Comparison of ENCODE assay signal across 9 mouse cellular contexts in the genomic region with DNA sequence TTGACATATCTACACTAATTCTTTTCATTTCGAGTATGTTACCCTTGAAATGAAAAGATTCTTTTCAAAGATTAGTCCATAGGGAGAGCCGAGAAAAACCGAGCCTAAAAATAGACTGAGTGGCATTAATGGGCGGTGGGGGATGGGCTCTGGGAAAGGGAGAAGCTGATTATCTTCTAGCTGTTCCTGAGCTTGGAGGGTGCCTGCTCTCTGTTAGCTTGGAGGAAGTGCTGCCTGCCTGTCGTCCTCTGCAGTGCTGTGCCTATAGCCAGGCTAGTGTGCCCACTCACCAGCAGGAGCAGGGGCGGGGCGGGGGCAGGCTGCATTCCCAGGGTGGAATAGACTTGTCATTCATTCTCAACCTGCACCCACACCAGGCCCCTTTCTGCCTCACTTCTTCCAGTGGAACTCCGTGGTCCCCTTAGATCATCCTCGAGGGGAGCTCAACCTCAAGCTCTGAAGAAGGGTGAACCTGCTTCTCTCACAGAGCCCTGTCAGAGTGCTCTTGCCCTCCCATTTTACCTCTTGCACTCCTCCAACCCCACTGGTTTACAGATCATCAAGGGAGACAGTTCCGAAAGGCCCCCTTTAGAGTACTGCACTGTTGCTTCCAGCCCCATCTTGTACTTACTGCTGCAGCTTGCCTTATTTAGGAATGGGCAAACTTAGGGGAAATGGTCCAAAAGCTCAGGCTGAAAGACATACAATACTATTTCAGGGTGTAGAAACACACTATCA.
A peak's percentile ranks its signal among the peaks of the same experiment; 100 is the strongest.
DNase-seq lines count a peak whose midpoint lies in the region; ATAC-seq lines count a peak whose summit lies in the region.
"Had no signal": no experiment of that assay in that cellular context is flagged by ENCODE, and none has a peak within 500 bp of the region (broad histone marks: within the 10 kb centered on the region; RNA-seq: fewer than 3 reads in every experiment).

No protein-coding gene starts in this region.

- DNase-seq in heart, postnatal 36 days = no peak
- DNase-seq in left cerebral cortex, adult 8-10 months (ENCODE audit: low spot score in 2 of 2) = peak; percentile 44 to 66
- DNase-seq in Muller cell, postnatal 12 days (ENCODE audit: inconsistent ontology term) = no peak
- DNase-seq in kidney, adult 8-10 months = no peak
- DNase-seq in thymus, postnatal 4 days = no peak

- H3K27me3 ChIP-seq in heart, embryonic 14.5 days (ENCODE audit: control insufficient read depth, insufficient read depth, low read length) = no peaks in the 10 kb centered on the region
- H3K27me3 ChIP-seq in forebrain, embryonic 16.5 days (replicated peaks; ENCODE audit: control insufficient read depth, insufficient read depth, low read length) = no peaks in the 10 kb centered on the region
- H3K27me3 ChIP-seq in neural tube, embryonic 13.5 days = no peaks in the 10 kb centered on the region
- H3K27me3 ChIP-seq: embryonic facial prominence, embryonic 15.5 days had no signal

- peaks cover 4 to 11% of the 10 kb centered on the region in 2 experiments for H3K4me1 ChIP-seq in heart, embryonic 14.5 days (ENCODE audit: control insufficient read depth in 2 of 2, insufficient read depth in 2 of 2, low read length in 2 of 2)
- peaks cover 7% of the 10 kb centered on the region for H3K4me1 ChIP-seq in forebrain, embryonic 16.5 days (replicated peaks; ENCODE audit: control insufficient read depth, insufficient read depth, low read length)
- H3K4me1 ChIP-seq in neural tube, embryonic 13.5 days (replicated peaks) = peaks cover 16% of the 10 kb centered on the region
- H3K4me1 ChIP-seq: embryonic facial prominence, embryonic 15.5 days had no signal

- no peak overlapping the region; the same call in 1 of the 2 replicates for H3K9ac ChIP-seq in heart, embryonic 14.5 days (ENCODE audit: low read length)
- H3K9ac ChIP-seq in forebrain, embryonic 16.5 days (replicated peaks; ENCODE audit: low read depth, low read length) = no peak overlapping the region
- 0 out of 2 replicates have a peak overlapping the region, but pooled peaks have one; percentile 44 for H3K9ac ChIP-seq in neural tube, embryonic 13.5 days
- H3K9ac ChIP-seq: embryonic facial prominence, embryonic 15.5 days had no signal

- H3K9me3 ChIP-seq in heart, embryonic 14.5 days (ENCODE audit: control insufficient read depth, low read length) = no peaks in the 10 kb centered on the region
- H3K9me3 ChIP-seq in forebrain, embryonic 16.5 days (ENCODE audit: control insufficient read depth, low read length) = no peaks in the 10 kb centered on the region
- H3K9me3 ChIP-seq in neural tube, embryonic 13.5 days = no peaks in the 10 kb centered on the region
- H3K9me3 ChIP-seq: embryonic facial prominence, embryonic 15.5 days had no signal

- H3K4me2 ChIP-seq in heart, embryonic 14.5 days (ENCODE audit: low read length) = peak overlapping the region; percentile 40
- H3K4me2 ChIP-seq in forebrain, embryonic 16.5 days (ENCODE audit: low read length) = no peak overlapping the region
- 0 out of 2 replicates have a peak overlapping the region, but pooled peaks have one; percentile 11 for H3K4me2 ChIP-seq in neural tube, embryonic 13.5 days
- H3K4me2 ChIP-seq: embryonic facial prominence, embryonic 15.5 days had no signal

- H3K36me3 ChIP-seq in heart, embryonic 14.5 days (ENCODE audit: control insufficient read depth, insufficient read depth, low read length) = no peaks in the 10 kb centered on the region
- H3K36me3 ChIP-seq in forebrain, embryonic 16.5 days (ENCODE audit: control insufficient read depth, insufficient read depth) = no peaks in the 10 kb centered on the region
- H3K36me3 ChIP-seq in neural tube, embryonic 13.5 days = no peaks in the 10 kb centered on the region
- H3K36me3 ChIP-seq: embryonic facial prominence, embryonic 15.5 days had no signal

- peak overlapping the region in 1 of 2 experiments; percentile 22; a peak in 1 of 4 replicates for H3K27ac ChIP-seq in heart, embryonic 14.5 days (replicated peaks in 1 of 2; ENCODE audit: control insufficient read depth in 1 of 2, insufficient read depth in 1 of 2, low read depth in 2 of 2, low read length in 2 of 2)
- H3K27ac ChIP-seq in forebrain, embryonic 16.5 days (ENCODE audit: low read length) = peak overlapping the region; percentile 60; the same call in 1 of the 2 replicates
- H3K27ac ChIP-seq in neural tube, embryonic 13.5 days (replicated peaks) = peak overlapping the region; percentile 73; the same call in 1 of the 2 replicates
- H3K27ac ChIP-seq: embryonic facial prominence, embryonic 15.5 days had no signal

- 10% methylated on average over 10 of the region's 10 CpGs for WGBS in heart, embryonic 14.5 days
- WGBS in forebrain, embryonic 16.5 days = 16% methylated on average over 10 of the region's 10 CpGs
- 29% methylated on average over 10 of the region's 10 CpGs for WGBS in neural tube, embryonic 13.5 days

- intact Hi-C loops in heart, postnatal 36 days (cut with DNase I) = no loop called here

- peak; percentile 64 for ATAC-seq in heart, embryonic 14.5 days (ENCODE audit: insufficient number of reproducible peaks, insufficient read depth, low FRiP score, low read depth)
- ATAC-seq in forebrain, embryonic 16.5 days = peak; percentile 87
- peak; percentile 75 for ATAC-seq in neural tube, embryonic 13.5 days (ENCODE audit: low read depth)

- no peak overlapping the region for H3K4me3 ChIP-seq in heart, embryonic 14.5 days (ENCODE audit: control insufficient read depth in 1 of 2, insufficient read depth in 1 of 2, low read depth in 1 of 2, low read length in 2 of 2)
- H3K4me3 ChIP-seq in forebrain, embryonic 16.5 days (replicated peaks; ENCODE audit: low read length) = no peak overlapping the region
- H3K4me3 ChIP-seq in neural tube, embryonic 13.5 days = no peak overlapping the region
- H3K4me3 ChIP-seq: embryonic facial prominence, embryonic 15.5 days had no signal

Comparison
In these comparisons a context has a peak if more than half of its experiments do, and no peak if none do; other contexts are left out.
1. DNase-seq: peak in left cerebral cortex, adult 8-10 months (2 of 2); none in heart, postnatal 36 days (0 of 2), Muller cell, postnatal 12 days (single experiment), kidney, adult 8-10 months (0 of 2) and thymus, postnatal 4 days (single experiment).
2. Peak in every context shown above with its lines, with median percentiles within 50 percentile points of each other: ATAC-seq.